Mouse (Mus musculus) kidney, postnatal 36 days (tissue): ENCODE measurements around the gene Isyna1.
A peak's percentile ranks its signal among the peaks of the same experiment; 100 is the strongest.
"Not testable (repeated sequence)": the region's sequence is repeated elsewhere in the genome, so short reads cannot be mapped to it uniquely, and the experiment has no call there.

Source experiments
- DNase-seq, 2 experiments: peaks; one replicate each; pipeline ENCODE4 v3.0.0; 2021 to 2022; ENCODE audit warnings: mixed read lengths in 2 of 2

Isyna1 gene

DNA sequence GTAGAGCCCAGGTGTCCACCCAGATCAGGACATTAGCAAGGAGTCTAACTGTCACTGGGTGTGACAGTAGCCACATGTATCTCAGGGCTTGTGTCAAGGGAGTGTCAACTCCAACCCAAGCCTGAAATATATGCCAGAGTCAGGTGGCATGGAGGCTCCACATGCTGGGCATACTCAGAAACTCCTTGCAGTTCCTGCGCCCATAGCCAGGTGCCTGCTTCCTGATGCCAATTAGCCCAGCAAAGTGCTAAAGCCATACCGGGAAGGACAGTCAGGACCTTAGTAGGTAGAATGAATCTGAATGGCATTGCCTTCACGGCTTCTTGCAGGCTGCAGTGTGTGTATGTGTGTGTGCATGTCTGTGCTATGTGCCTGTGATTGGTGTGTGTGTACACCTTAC, 17.0 kb upstream of the Isyna1 start:
- no peak for DNase-seq

DNA sequence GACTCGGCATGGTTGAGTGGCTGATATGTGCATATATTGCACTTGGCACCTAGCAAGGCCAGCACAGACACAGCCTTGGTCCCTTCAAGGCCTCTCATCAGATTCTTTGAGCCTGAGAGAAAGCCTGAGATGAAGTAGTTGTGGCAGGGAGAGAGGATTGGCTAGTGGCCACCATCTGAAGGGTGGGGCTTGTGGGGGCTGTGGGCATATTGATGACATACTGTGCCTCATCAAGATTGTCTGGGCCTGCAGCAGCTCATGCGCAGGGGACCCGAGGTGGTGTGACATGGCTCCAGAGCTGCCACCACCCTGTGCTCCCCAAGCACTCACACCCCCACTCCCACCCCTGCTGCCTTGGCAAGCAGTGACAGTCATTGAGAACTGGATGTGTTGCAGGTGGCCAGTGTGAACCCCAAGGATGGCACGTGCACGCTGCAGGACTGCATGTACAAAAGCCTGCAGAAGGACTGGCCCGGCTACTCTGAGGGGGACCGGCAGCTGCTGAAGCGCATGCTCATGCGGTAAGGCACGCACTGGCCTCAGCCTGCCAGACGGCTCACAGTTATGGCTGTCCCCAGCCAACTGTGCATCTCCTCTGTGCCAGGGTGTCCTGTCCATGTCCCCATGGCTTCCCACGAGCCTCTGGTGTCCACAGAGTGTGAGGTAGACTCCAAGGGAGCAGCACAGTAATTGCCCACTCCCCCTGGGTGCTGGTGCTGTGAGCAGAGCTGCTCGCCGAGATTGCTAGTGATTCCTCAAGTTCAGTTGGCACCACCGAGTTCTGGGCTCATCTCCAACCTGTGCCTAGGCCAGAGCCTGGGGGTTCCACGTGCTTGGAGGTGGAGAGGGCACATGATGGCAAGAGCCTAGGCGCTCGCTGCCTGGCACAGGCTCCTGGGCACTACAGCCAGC, 10.4 kb upstream of the Isyna1 start:
- no peak for DNase-seq

DNA sequence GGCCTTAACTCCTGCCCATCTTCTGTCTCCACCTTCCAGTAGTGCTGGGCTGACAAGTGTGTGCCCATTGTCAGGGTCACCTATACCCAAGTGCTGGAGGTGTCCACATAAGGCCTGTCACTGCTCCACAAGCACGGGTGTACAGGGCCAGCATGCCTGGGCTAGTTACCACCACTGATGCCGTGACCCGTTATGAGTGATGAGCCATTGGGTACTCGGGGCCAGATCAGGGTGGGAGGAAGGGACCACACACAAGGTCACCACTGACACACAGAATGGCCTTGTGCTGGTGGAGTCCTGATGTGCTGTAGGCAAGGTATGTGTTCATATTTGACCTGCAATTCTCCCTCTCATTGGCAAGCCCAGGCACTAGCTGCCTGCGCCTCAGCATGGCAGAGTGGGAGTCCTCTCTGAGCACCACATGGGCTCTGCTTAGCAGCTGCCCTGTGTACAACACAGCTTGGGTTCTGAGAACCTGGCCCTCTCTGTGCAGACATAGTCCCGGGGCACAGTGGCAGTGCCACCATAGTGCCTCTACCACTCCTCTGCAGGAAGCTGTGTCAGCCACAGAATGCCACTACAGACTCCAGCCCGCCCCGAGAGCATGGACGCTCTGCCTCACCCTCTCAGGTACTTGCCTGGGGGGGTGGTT, 9.4 kb upstream of the Isyna1 start:
- DNase-seq = no peak

DNA sequence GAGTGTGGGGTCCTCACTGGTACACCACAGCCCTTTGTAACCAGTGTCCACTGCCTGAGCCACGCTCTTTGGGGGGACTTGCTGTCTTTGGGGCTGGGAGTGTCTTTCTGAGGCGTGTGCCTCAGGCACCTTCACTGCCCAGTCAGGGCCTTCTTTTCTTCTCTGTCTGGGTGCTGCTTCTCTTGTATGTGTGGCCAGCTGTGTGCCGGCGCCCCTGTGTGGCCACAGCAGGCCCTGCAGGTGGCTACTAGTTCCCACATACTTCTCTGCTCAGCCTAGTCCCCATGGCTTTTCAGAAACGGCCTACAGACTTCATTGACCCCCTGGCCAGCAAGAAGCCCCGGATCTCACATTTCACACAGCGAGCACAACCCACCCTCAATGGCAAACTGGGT, 8.9 kb upstream of the Isyna1 start:
- DNase-seq = peak; percentile 72 to 84

DNA sequence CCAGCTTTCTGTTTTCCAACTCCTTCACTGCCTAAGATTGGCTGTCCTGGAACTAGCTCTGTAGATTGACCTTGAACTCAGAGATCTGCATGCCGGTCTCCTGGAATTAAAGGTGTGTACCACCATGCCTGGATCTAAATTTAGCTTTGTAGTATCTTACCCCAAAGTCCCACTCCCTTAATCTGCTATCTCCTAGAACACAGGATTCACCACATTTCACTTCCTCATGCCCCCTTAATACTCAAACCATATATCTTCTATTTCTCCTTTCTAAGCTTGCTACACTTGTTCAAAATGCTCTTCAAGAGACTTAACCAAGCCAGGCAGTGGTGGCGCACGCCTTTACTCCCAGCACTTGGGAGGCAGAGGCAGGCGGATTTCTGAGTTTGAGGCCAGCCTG, 6.2 kb upstream of the Isyna1 start:
- DNase-seq = not testable (repeated sequence)

DNA sequence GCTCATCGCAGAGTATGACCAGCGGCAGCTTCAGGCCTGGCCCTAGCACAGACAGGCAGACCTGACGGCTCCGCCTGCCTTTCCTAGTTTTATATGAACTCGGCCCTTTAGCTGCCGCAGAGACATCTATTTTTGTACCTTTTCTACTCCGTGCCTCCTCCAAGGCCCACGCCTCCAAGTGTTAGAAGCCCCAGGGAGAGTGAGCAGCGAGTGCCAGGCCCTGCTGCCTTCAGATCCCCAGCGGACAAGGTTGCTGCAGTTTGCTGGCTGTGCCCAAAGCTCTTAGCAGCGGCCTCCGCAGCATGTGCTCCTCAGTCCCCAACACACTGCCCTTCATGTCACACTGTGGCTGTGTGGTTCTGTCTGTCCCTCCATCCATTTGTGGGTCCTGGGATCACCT, 2.6 kb upstream of the Isyna1 start:
- DNase-seq = no peak

DNA sequence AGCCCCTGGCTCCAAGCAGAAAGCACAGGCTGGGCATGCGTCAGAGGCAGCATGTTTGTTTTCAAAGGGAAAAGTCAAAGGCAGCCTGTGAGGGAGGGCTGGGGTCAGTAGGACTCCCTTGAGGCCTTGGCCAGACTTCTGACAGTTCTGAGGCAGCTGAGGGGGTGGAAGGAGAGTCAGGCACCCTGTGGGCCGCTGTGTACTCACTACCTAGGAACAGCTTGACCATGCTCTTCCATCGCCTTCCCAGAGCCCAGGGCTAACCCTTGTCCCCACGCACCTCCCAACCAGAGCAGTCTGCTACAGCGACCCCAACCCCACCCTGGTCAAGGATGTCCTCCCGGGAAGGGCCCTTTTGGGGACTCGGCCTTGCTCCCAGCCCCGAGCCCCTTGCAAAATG, 1.0 kb upstream of the Isyna1 start:
- DNase-seq = peak; percentile 49 to 63

DNA sequence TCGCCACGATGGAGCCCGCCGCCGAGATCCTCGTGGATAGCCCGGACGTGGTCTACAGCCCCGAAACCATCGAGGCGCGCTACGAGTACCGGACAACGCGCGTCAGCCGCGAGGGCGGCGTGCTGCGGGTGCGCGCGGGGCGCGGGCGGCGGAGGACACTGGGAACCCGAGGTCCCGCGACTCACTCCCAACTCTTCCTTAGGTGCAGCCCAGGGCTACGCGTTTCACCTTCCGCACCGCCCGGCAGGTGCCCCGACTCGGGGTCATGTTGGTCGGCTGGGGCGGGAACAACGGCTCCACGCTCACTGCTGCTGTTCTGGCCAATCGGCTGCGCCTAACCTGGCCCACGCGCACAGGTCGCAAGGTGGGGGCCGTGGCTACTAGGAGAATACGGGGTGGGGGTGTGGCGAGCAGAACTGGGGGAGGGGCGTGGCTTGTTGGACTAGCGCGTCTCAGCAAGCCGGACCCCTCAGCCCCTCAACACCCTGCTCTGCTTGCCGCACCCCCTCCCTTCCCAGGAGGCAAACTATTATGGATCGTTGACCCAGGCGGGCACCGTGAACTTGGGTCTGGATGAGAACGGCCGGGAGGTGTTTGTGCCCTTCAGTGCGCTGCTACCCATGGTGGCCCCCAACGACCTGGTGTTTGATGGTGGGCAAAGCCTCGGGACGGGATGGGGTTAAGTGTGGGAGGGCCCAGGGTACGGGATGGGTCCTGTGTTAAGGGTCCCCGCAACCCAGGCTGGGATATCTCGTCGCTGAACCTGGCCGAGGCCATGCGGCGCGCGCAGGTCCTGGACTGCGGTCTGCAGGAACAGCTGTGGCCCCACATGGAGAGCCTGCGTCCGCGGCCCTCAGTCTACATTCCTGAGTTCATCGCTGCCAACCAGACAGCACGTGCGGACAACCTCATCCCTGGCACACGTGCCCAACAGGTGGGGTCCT, 720 bp downstream of the Isyna1 start:
- DNase-seq = peak; percentile 54 to 67

DNA sequence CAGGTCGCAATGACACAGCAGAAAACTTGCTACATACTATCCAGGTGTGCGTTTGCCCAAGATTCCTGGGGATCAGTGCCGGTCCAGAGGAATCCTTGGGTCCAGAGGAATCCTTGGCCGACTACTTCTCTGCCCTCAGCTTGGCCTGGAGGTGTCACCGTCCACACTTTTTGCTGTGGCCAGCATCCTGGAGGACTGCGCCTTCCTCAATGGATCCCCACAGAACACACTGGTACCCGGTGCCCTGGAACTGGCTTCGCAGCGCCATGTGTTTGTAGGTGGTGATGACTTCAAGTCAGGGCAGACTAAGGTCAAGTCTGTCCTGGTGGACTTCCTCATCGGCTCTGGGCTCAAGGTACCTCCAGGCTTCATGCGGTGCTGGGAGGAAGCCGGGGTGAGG, 1.6 kb downstream of the Isyna1 start:
- DNase-seq = no peak

DNA sequence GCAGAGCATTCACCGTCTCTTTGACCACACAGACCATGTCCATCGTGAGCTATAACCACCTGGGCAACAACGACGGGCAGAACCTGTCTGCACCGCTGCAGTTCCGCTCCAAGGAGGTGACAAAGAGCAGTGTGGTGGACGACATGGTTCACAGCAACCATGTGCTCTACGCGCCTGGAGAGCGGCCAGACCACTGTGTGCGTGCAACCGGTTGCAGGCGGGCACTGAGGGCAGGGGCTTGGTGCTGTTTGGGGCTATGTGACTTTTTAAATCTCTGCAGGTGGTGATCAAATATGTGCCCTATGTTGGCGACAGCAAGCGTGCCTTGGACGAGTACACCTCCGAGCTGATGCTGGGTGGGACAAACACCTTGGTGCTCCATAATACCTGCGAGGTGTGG, 2.0 kb downstream of the Isyna1 start:
- peak in 1 of 2 experiments; percentile 51 for DNase-seq

DNA sequence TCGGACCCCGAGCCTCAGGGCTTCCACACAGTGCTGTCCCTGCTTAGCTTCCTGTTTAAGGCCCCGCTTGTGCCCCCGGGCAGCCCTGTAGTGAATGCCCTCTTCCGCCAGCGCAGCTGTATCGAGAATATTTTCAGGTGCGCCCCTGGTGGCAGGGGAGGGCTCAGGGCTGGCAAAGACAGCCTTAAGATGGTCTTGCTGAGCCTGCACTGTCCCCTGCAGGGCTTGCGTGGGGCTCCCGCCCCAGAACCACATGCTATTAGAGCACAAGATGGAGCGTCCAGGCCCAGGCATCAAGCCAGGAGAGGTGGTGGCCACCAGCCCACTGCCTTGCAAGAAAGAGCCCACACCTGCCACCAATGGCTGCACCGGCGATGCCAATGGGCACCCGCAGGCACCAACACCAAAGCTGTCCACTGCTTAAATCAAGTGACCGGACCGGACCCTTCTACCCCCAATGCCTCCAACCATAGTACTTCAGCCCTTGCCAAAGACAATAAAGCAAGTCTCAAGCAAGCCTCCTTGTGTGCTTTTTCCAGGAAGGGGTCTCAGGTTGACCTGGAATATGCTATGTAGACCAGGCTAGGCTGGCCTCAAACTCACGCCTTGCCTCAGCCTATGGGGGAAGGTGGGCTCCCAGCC, 2.7 kb downstream of the Isyna1 start:
- peak in 1 of 2 experiments; percentile 37 for DNase-seq

DNA sequence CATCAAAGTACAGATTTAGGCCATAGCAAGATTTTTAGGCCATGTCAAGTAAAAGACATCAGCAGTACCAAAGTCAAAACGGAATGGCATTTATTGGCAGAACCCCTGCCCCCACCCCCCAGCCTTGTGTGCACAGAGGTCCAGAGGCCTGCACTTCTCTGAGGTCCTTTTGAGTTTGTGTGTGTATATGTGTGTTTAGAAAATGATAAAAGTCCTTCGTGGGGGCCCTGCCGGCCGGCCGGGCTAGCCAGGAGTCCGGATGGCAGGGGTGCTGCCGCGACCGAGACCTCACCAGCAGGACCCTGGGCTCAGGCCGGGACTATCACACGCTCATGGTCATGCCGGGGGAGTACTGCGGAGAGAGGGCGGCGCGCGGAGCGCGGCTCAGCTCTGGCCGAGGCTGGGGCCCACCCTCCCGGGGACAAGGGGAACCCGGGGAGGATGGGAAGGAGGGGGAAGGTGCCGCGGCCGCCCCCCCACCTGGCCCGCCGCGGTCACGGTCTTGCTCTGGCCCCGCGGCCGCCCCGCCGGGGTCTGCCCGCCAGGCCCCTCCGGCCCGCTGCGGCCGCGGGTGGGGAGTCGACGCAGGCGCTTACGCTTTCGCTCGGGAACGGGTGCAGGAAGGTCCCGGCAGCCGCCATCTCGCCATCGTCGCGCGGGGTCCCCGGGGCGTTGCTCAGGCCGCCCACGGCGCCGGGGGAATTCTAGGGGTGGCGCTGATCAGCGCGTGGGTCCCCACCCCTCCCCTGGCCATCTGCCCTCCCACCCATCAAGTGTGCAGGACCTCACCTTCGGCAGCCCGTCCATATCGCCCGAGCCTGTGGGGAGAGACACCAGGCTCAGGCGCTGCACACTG, 3.5 kb downstream of the Isyna1 start:
- no peak for DNase-seq

DNA sequence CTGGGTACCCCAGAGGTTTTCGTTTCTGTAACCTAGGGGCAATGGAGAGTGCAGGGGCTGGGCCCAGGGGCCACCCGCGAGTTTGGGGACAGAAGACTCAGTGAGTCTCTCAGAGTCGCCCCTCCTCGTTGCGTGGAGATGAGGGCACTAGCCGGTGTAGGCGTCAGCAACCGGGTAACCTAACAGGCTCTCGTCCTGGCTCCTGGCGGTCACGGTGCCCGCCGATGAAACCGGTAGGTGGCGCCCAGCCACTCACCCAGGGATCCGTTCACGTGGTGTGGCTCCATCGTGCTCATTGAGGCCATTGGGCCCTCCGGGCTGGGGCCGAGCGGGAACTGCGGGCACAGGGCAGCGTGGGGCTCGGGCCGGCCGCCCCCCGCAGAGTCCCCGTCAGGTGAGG, 4.1 kb downstream of the Isyna1 start:
- peak; percentile 88 to 92 for DNase-seq

DNA sequence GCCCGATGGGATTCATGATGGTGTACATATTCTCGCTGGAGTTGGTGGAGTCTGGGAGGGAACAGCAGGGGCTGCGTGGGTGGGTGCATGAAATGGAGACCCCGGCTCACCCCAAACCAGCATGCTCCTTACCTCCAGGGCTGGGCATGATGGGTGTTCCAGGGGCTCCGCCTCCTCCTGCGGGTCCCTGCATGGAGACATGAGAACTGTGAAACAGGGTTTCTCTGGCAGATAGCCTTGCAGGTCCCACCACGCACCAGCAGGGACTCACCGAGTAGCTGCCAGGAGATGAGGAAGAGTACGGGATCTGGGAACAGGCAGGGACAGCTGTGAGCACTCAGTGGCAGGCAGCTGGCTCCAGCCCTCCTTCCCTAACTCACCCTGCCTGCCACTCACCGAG, 4.5 kb downstream of the Isyna1 start:
- no peak for DNase-seq

DNA sequence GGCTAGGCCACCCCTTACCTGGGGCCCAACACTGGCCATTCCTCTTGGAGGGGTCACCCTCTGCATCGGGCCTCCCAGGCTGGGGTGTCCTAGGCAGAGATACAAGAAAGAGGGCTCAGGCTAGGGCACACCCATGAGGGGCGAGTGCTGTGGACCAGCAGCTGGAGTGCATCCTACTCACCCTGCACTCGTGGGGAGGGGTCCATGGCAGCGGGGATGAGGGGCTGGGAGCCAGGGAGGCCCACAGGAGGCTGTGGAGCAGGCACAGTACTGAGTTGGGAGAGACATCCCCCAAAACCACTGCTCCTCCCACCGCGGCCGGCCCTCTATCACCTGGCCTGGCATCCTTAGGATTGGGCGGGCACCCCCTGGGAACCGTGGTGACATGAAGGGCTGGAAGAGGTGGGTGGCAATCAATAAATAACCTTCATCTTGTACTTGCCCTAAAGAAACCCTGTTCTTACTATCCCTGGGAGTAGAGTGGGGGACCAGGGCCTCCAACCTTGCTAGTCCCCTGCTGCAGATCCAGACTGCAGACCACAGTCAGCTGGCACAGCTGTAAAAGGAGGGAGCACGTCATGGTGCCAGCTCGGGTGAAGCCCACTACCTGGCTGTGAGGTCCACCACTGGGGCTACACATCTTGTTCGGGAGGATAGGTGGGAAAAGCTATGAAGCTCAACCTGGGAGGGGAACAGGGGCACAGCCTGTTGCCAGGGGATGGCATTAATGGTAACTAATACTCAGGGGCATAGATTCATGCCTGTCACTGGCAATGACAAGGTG, 5.5 kb downstream of the Isyna1 start:
- no peak for DNase-seq

DNA sequence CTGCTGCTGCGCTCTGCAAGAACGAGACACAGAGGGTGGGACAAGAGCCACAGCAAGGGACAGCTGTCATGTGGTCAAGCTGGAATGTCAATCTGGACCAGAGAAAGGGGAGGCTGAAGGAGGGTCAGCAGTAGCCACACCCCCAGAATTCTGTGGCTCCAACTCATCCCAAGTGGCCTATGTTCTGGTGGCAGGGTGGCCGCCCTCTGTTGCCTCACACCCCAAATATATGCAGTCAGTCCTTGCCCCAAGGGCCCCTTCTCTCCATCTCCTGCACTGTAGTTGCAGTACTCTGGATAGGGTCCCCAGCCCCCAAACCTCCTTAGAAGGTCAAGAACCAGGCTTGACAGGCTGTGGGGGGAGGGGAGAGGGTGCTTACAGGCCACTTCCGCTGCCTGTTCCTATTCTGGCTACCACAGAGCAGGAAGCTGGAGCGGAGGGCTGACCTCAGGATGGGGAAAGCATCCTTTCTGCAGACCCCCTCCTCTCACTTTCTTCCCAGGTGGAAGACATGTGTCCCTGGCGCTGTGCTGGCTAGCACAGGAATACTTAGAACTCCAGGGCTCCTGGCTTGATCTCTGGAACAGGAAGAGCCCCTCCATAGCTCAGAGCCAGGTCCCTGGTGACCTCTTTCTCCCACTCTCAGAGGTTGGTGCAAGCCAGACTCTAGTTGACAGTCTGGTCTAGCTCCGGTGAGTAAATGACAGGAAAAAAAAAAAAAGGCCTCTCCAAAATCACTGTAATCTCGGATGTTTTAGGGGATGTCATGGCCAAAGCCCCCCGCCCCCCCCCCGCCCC, 6.5 kb downstream of the Isyna1 start:
- DNase-seq = peak; percentile 53 to 76

DNA sequence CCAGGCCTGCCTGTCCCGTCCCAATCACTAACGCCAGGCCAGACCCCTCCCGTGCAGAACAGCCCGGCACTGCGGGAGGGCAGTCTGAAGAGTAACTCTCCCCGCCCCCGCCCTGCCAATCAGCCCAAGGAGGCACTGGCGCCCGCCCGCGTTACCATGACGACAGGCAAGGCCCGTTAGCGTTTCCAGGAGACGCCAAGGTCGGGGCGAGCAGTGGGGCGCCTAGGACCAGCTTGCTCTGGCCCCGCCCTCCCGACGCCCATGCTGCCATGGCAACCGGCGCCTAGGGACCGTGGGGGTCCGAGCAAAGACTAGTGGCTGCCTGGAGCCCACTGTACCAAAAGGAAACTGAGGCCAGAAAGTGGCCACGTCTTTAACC, 7.1 kb downstream of the Isyna1 start:
- DNase-seq = peak; percentile 91 to 93

DNA sequence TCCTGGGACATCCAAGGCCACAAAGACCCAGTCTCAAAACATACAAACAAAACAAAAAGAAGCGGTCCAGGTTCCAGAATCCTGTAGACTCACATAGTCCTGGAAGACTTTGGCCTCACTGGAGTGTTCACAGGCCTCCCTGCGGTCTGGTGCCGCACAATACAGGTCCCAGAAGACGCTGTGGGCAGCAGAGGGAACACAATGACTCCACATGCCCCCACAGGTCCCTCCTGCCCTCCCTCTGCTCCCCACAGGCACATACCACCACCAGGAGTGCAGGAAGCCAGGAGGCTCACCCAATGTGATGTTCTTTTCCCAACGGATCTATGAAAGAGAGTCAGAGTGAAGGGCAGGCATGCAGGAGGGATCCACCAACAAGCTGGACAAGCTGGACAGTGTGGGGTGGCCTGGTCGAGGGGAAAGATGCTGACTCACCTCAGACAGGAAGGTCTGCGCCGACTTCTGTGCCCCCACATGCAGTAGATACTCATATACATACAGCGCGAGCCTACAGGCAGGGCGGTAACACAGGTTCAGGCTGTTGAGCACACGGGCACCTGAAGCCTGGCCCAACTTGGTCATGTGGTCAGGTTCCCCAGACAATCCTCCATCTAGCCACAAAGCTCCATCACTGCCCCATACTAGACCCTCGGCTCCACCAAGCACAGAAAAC, 8.1 kb downstream of the Isyna1 start:
- DNase-seq = no peak

DNA sequence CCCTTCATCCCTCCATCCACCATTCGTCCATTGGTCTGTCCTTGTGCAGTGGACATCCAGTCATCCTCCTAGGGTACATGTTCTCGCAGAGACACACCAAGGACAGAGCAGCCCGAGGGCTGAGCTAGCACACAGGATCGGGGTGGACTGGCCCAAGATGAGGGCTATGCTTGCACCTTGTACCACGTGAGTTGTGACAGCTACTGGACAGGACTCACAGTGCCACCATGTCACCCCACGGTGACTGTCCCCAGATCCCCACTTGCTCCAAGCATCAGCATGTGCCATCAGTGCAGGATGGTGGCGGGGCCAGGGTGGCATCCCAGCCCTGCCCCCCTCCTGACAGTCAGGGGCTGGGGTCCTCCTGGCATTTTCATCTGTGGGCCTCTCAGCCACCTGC, 10.4 kb downstream of the Isyna1 start:
- DNase-seq = no peak
